Mouse (Mus musculus) heart, postnatal 4 days (tissue): Measurements from ENCODE around the gene Mtor. TPM values are rescaled to one million over a fixed set of nuclear protein-coding genes. Genes with fewer than 3 reads are reported as not detected.

ENCODE experiments used
- DNase-seq: peaks from one replicate; pipeline ENCODE4 v3.0.0; 2021
- total RNA-seq, 2 experiments: library from RNA; stranded (reverse); gene quantifications; 2 replicates each; pipeline ENCODE4 v1.2.3; 2021

The Mtor gene
- total RNA-seq, result 10 to 100 TPM; 58.2 to 62.7 TPM

- DNase-seq, result peak; percentile 96
These were observed at the start of gene Mtor for GRCm38 (mm10) chr4:148448179-148448852. TSS of gene Mtor (plus strand) at chr4:148448611.

GRCm38 (mm10) chr4:148399437-148400094, 48.8 kb upstream of the Mtor start:
- no peak for DNase-seq

GRCm38 (mm10) chr4:148403402-148403801, 45.0 kb upstream of the Mtor start:
- no peak for DNase-seq

- no peak for DNase-seq
These were observed 43.7 kb upstream of the Mtor start for GRCm38 (mm10) chr4:148404748-148405147.

- no peak for DNase-seq
These were observed 43.1 kb upstream of the Mtor start for GRCm38 (mm10) chr4:148405255-148405788.

- no peak for DNase-seq
These were observed 40.0 kb upstream of the Mtor start for GRCm38 (mm10) chr4:148408256-148408975.

- no peak for DNase-seq
These were observed 32.8 kb upstream of the Mtor start for GRCm38 (mm10) chr4:148415575-148415974.

GRCm38 (mm10) chr4:148417074-148417526, 31.3 kb upstream of the Mtor start:
- DNase-seq, result no peak

- no peak for DNase-seq
These were observed 30.9 kb upstream of the Mtor start for GRCm38 (mm10) chr4:148417559-148417958.

- DNase-seq, result no peak
These were observed 21.2 kb upstream of the Mtor start for GRCm38 (mm10) chr4:148426950-148427850.

GRCm38 (mm10) chr4:148428544-148428943, 19.9 kb upstream of the Mtor start:
- DNase-seq, result no peak

- DNase-seq, result no peak
These were observed 19.3 kb upstream of the Mtor start for GRCm38 (mm10) chr4:148429121-148429520.

- peak; percentile 77 for DNase-seq
These were observed 18.7 kb upstream of the Mtor start for GRCm38 (mm10) chr4:148429686-148430085.

GRCm38 (mm10) chr4:148430880-148431519, 17.4 kb upstream of the Mtor start:
- no peak for DNase-seq

- no peak for DNase-seq
These were observed 15.9 kb upstream of the Mtor start for GRCm38 (mm10) chr4:148432488-148432887.

- DNase-seq, result no peak
These were observed 15.1 kb upstream of the Mtor start for GRCm38 (mm10) chr4:148433336-148433735.

- DNase-seq, result no peak
These were observed 14.6 kb upstream of the Mtor start for GRCm38 (mm10) chr4:148433813-148434212.

- no peak for DNase-seq
These were observed 13.9 kb upstream of the Mtor start for GRCm38 (mm10) chr4:148434554-148434953.

- DNase-seq, result no peak
These were observed 13.3 kb upstream of the Mtor start for GRCm38 (mm10) chr4:148435106-148435505.

- DNase-seq, result no peak
These were observed 12.6 kb upstream of the Mtor start for GRCm38 (mm10) chr4:148435657-148436330.

GRCm38 (mm10) chr4:148441931-148442330, 6.5 kb upstream of the Mtor start:
- no peak for DNase-seq
